Mouse (Mus musculus): ENCODE measurements around the gene Ifrd1. TPM values are rescaled to one million over a fixed set of nuclear protein-coding genes. Genes with fewer than 3 reads are reported as not detected.

Ifrd1 gene
- 98.2 and 105 TPM in 2 replicates for polyA plus RNA-seq (2015; fragmentation: Nextera tagmentation; extraction: Ambion mirVana)

DNA sequence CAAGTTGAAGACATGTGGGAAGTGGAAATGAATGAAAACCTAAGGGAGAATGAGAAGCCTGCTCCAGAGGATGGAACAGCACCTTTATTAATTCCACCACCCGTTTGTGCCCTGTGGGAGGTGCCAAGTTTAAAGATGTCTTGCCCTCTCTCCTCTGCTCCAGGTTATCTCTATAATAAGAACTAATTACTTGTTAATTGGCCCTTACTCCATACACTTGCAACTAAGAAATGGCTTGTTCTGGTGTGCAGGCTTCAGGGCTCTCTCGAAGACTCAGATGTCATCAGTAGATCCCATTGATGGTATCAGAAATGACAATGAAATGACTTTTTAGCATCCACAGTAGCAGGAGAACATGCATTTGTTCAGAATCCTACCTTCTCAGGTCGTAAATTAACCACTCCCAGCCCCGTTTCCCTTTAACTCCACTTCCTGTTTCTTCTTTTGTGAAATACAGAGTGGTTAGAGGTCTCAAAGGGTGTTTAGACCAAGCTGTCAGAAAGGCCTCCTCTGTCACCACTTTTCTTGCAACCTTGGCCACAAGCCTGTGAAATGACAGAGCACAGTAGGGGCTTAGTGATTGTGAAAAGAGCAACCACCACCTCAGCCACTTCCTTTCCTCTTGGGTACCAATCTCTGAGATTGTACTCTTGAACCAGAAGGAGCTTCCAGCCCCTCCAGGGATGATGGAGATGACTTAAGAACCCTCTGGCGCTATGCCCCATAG, at the start of gene Ifrd1:
TSS of gene Ifrd1 (minus strand) at position 51 of the 727 bp plus-strand sequence.
- H3K9me3 ChIP-seq = no peaks in the 10 kb centered on the region
- no peak within 1 kb of the TSS for H3K27ac ChIP-seq
- H3K4me1 ChIP-seq = no peaks in the 10 kb centered on the region
- no peaks in the 10 kb centered on the region for H3K36me3 ChIP-seq
- 58% methylated on average over 5 of the region's 5 CpGs for WGBS
- no peak for ATAC-seq (ENCODE audit: insufficient number of reproducible peaks, low FRiP score, low TSS enrichment, low read depth)
- no peaks in the 10 kb centered on the region for H3K27me3 ChIP-seq
- no peak within 1 kb of the TSS for H3K4me3 ChIP-seq
- H3K4me2 ChIP-seq = no peak within 1 kb of the TSS
- H3K9ac ChIP-seq = no peak within 1 kb of the TSS

DNA sequence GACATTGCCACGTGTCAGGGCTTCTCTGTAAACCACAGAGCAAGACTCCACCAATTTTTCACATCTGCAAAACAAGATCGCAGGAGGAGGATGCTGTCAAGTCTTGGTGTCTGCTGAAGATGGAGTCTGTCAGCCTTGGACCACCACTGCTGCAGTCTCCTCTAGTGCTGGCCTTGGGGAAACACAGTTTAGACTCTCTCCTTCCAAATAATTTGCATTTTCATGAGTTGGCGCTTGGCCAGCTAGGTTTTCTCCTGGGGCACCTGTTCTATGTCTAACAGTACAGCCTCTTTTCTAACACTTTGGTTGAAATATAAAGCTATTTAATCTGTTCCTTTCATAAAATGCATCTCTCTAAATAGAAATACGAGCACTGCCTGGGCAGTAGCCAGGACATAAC, 38.2 kb upstream of the Ifrd1 start:
- Histone ChIP-seq H3K9me3 (no peaks in the 10 kb centered on the region), H3K9ac (no peak overlapping the region), H3K36me3 (no peaks in the 10 kb centered on the region), H3K4me3 (no peak overlapping the region), H3K4me2 (no peak overlapping the region), H3K27ac (no peak overlapping the region), H3K27me3 (no peaks in the 10 kb centered on the region), H3K4me1 (no peaks in the 10 kb centered on the region)
- no peak for ATAC-seq (ENCODE audit: insufficient number of reproducible peaks, low FRiP score, low TSS enrichment, low read depth)
- 69% methylated on average over 4 of the region's 4 CpGs for WGBS

DNA sequence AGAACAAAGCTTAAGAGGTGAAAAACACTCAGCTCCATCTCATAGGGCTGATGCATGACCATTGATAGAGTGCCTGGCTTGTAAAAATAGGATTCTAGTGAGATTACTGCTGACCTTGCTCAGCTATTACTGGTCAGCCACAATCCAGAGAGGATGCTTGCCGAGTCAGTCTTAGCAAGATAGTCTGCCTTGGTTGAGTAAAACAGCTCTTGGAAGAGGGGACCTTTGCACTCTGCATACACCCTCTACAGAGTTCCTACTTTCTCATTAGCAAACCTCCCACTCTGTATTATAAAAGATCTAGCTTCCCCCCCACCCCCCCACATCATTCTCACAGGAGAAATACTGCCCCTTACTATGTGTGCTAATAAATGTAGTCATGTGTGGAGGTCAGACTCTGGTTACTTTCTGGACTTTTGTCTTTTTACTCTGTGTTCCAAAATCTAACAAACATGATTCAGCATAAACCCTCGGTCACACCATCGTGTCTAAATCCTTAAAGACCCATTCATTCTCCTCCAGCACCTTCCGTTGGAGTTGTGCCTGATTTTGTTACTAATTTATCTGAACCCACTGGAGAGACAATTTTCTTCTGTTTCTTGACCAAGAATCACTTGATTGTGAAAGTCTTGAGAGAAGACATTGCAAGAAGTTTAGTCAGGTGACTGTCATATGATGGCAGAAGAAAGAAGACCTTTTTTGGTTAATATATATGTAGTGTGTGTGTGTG, 32.5 kb upstream of the Ifrd1 start:
- WGBS = 87% methylated on average over 4 of the region's 4 CpGs
- H3K27me3 ChIP-seq = no peaks in the 10 kb centered on the region

DNA sequence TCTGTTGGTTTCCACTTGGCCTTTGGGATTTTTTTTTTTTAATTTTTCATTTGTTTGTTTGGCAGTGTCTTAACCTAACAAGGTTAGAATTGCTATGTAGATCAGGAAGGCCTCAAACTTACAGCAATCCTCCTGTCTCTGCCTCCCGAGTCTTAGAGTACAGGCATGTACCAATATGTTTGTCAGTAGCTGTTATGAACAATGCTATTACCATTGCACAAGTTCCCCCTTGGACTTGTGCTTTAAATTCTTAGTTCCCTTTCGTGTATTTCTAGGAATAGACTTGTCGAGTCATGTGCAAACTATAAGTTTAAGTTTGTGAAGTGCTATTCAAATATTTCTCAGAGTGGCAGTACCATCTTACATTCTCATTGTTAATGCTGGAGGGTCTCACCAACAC, 29.3 kb upstream of the Ifrd1 start:
- Histone ChIP-seq H3K36me3 (no peaks in the 10 kb centered on the region), H3K27ac (no peak overlapping the region), H3K9ac (no peak overlapping the region), H3K9me3 (no peaks in the 10 kb centered on the region), H3K4me2 (no peak overlapping the region), H3K4me3 (no peak overlapping the region), H3K4me1 (no peaks in the 10 kb centered on the region), H3K27me3 (no peaks in the 10 kb centered on the region)
- ATAC-seq (ENCODE audit: insufficient number of reproducible peaks, low FRiP score, low TSS enrichment, low read depth) = no peak
- WGBS = 80% methylated on average over 3 of the region's 3 CpGs

More for the DNA sequence above, 32.5 kb upstream of the Ifrd1 start:
- Histone ChIP-seq H3K4me2 (no peak overlapping the region), H3K9me3 (no peaks in the 10 kb centered on the region), H3K36me3 (no peaks in the 10 kb centered on the region), H3K4me3 (no peak overlapping the region), H3K4me1 (no peaks in the 10 kb centered on the region), H3K9ac (no peak overlapping the region), H3K27ac (no peak overlapping the region)
- ATAC-seq (ENCODE audit: insufficient number of reproducible peaks, low FRiP score, low TSS enrichment, low read depth) = no peak

DNA sequence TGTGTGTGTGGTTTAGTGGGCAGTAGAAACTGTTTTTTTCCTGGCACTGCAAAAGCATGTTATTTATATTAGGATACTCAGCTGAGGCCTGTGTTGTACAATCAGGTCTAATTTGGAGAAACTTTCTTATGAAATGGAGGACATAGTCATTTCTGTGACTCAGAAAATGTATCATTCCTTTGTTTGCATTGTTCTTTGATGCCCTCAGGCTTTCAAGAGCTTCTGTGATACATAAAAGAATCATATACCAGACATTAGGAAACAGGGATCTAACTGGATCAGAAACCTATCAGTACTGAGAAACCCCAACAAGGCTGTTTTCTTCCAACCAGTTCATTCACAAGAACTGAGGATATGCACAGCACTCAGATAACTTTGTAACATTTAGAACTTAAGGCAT, 26.6 kb upstream of the Ifrd1 start:
- ATAC-seq (ENCODE audit: insufficient number of reproducible peaks, low FRiP score, low TSS enrichment, low read depth) = no peak
- H3K27me3 ChIP-seq = no peaks in the 10 kb centered on the region
- H3K4me1 ChIP-seq = no peaks in the 10 kb centered on the region
- no peak overlapping the region for H3K27ac ChIP-seq
- no peak overlapping the region for H3K9ac ChIP-seq
- no peak overlapping the region for H3K4me2 ChIP-seq
- H3K36me3 ChIP-seq = no peaks in the 10 kb centered on the region
- no peak overlapping the region for H3K4me3 ChIP-seq
- no peaks in the 10 kb centered on the region for H3K9me3 ChIP-seq

DNA sequence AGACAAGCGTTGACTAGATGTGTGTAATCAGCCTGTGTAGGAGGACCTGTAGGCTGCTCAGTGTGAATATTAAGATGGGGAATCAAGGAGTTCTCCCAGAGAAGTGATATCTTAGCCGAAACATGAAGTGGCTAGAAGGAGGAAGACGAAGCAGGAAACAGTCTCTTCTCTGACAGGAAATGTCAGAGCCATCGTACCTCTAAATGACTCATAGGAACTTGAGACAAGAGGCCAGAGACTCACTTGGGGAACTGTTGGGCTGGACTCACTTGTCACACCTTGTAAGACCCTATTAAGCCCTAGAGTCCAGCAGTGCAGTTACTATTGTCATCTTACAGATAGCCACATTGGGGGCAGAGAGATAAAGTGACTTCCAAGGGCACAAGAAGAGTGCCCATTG, 25.0 kb upstream of the Ifrd1 start:
- H3K36me3 ChIP-seq = no peaks in the 10 kb centered on the region
- ATAC-seq (ENCODE audit: insufficient number of reproducible peaks, low FRiP score, low TSS enrichment, low read depth) = no peak
- no peaks in the 10 kb centered on the region for H3K27me3 ChIP-seq
- no peak overlapping the region for H3K27ac ChIP-seq
- no peak overlapping the region for H3K4me2 ChIP-seq
- H3K9ac ChIP-seq = no peak overlapping the region
- 85% methylated on average over 4 of the region's 4 CpGs for WGBS
- H3K4me1 ChIP-seq = no peaks in the 10 kb centered on the region
- no peak overlapping the region for H3K4me3 ChIP-seq
- H3K9me3 ChIP-seq = no peaks in the 10 kb centered on the region

DNA sequence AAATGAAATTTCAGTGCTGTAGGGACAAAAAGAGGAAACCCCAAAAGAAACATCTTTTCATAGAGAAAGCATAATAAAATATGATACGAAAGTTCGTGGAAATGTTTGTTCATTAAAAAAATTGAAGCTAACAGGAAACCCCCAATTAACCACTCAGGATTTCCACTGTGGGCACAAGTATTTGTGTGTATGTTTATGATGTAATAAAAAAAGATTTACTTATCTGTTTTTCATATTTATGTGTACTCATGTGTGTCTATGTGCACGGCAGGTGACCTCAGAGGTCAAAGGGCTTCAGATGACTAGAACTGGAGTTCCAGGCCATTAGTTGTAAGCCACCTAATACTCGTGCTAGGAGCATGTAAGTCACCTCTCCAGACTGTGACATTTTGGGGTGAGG, 24.4 kb upstream of the Ifrd1 start:
- Histone ChIP-seq H3K9me3 (no peaks in the 10 kb centered on the region), H3K27ac (no peak overlapping the region), H3K27me3 (no peaks in the 10 kb centered on the region), H3K9ac (no peak overlapping the region), H3K36me3 (no peaks in the 10 kb centered on the region), H3K4me1 (no peaks in the 10 kb centered on the region), H3K4me3 (no peak overlapping the region), H3K4me2 (no peak overlapping the region)
- WGBS = 68% methylated on average over 4 of the region's 4 CpGs
- ATAC-seq (ENCODE audit: insufficient number of reproducible peaks, low FRiP score, low TSS enrichment, low read depth) = no peak

DNA sequence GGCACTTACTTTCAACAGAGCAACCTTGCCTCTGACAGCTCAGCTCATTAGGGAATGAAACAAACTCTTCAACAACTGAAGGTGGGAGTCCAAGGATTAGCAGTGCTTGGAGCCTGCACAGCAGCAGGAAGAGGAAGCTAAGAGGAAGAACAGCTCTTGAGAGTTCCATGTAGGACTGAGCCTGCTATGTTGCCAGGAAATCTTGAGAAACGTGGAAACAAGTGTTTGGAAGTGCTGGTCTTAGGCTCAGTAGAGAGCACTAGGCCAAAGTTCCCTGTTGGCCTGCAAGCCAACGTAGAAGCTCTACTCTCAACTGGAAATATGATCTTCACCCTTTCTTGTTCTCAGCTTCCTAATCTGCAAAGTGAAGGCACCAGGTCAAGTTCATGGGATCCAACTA, 20.0 kb upstream of the Ifrd1 start:
- Histone ChIP-seq H3K27ac (no peak overlapping the region), H3K4me3 (no peak overlapping the region), H3K9me3 (no peaks in the 10 kb centered on the region), H3K4me2 (no peak overlapping the region), H3K4me1 (no peaks in the 10 kb centered on the region), H3K27me3 (no peaks in the 10 kb centered on the region), H3K9ac (no peak overlapping the region), H3K36me3 (no peaks in the 10 kb centered on the region)
- 81% methylated on average over 2 of the region's 2 CpGs for WGBS
- no peak for ATAC-seq (ENCODE audit: insufficient number of reproducible peaks, low FRiP score, low TSS enrichment, low read depth)

DNA sequence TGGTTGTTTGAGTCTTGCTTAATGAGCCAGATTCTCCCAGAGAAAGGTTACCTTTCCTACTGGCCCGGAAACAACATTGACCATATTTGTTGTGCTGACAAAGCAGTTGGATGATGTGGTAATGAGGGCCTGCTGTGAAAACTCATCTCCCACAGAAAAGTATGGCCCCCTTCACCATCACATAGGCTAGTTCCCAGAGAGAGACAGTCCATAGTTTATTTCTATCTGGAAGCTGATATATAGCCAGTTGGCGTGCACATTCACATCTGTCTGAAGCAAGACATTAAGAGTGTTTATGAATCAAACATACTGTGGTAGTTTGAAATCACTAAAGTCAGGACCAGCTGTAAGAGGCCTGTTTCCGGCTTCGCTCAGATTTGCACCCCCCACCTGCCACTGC, 15.4 kb upstream of the Ifrd1 start:
- H3K4me1 ChIP-seq = no peaks in the 10 kb centered on the region
- H3K36me3 ChIP-seq = no peaks in the 10 kb centered on the region
- no peak overlapping the region for H3K4me2 ChIP-seq
- no peak overlapping the region for H3K9ac ChIP-seq
- H3K4me3 ChIP-seq = no peak overlapping the region
- 81% methylated on average over 4 of the region's 4 CpGs for WGBS
- no peaks in the 10 kb centered on the region for H3K9me3 ChIP-seq
- no peak overlapping the region for H3K27ac ChIP-seq
- ATAC-seq (ENCODE audit: insufficient number of reproducible peaks, low FRiP score, low TSS enrichment, low read depth) = no peak
- H3K27me3 ChIP-seq = no peaks in the 10 kb centered on the region

DNA sequence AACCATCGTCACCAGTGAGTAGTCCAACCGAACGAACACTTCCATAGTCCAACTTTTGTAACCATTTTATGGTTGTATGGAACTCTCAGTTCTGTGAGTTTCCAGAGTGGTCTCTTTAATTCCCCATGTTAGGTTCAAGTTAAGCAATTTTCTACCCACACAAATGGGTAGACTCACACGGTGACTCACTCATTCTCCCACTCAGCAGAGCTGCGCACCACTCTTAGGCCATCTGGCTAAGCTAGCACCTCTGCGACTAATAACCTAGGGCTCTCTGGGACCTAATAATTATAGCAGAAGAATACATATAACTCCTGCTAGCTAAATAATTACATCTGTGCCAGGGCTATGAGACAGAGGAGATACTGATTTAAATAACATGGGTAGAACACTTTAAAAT, 14.7 kb upstream of the Ifrd1 start:
- H3K4me3 ChIP-seq = no peak overlapping the region
- H3K9me3 ChIP-seq = no peaks in the 10 kb centered on the region
- no peaks in the 10 kb centered on the region for H3K27me3 ChIP-seq
- 86% methylated on average over 6 of the region's 6 CpGs for WGBS
- no peak overlapping the region for H3K9ac ChIP-seq
- no peaks in the 10 kb centered on the region for H3K36me3 ChIP-seq
- no peak overlapping the region for H3K4me2 ChIP-seq
- H3K27ac ChIP-seq = no peak overlapping the region
- H3K4me1 ChIP-seq = no peaks in the 10 kb centered on the region
- no peak for ATAC-seq (ENCODE audit: insufficient number of reproducible peaks, low FRiP score, low TSS enrichment, low read depth)

DNA sequence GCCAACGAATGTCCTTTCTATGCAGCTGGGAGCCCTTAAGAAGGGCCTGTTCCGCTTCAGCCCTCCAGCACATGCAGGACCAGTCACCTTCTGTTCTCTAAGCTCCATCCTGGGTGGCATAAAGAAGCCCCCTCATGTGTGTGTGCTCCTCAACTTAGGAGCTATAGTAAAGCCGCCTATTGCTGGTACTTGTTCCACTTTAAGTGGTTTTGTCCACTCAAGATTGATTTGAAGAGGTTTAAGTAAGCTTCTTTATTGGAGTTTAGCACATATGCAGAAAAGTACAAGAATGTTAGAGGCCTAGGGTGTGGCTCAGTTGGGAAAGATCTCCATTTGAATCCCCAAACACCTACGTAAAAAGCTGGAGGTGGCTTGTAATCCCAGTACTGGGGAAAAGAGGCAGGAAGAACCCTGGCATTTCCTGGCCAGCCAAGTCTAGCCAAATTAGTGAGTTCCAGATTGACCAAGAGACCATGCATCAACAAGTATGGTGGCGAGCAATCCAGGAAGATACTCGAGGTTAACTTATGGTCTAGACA, 10.2 kb upstream of the Ifrd1 start:
- no peak for ATAC-seq (ENCODE audit: insufficient number of reproducible peaks, low FRiP score, low TSS enrichment, low read depth)
- WGBS = 85% methylated on average over 6 of the region's 6 CpGs

DNA sequence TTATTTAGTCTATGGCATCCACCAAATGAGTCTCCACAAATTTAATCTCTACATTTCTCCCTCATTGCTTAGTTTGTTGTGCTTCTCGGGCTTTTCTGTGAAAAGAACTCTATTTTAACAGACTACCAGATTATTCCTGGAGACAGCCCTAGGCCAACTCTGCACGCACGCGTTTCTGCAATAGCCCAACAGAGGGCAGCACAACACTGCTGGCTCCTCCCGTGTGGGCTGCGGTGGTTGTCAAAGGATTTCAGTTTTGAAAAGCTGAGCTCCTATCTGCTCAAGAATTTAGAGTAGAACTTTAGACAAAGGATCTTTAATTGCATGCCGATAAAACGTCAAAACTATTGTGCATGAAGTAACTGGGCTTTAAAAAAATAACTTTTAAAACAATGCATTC, 8.9 kb upstream of the Ifrd1 start:
- Histone ChIP-seq H3K4me3 (no peak overlapping the region), H3K9me3 (no peaks in the 10 kb centered on the region), H3K4me2 (no peak overlapping the region), H3K36me3 (no peaks in the 10 kb centered on the region), H3K4me1 (no peaks in the 10 kb centered on the region), H3K27me3 (no peaks in the 10 kb centered on the region), H3K27ac (no peak overlapping the region), H3K9ac (no peak overlapping the region)
- WGBS = 2% methylated on average over 8 of the region's 8 CpGs
- no peak for ATAC-seq (ENCODE audit: insufficient number of reproducible peaks, low FRiP score, low TSS enrichment, low read depth)

More for the DNA sequence above, 10.2 kb upstream of the Ifrd1 start:
- no peaks in the 10 kb centered on the region for H3K36me3 ChIP-seq
- no peaks in the 10 kb centered on the region for H3K9me3 ChIP-seq
- no peak overlapping the region for H3K9ac ChIP-seq
- no peaks in the 10 kb centered on the region for H3K27me3 ChIP-seq
- no peak overlapping the region for H3K4me3 ChIP-seq
- H3K4me2 ChIP-seq = no peak overlapping the region
- H3K27ac ChIP-seq = no peak overlapping the region
- H3K4me1 ChIP-seq = no peaks in the 10 kb centered on the region
